Mouse (Mus musculus): ENCODE measurements around the gene Vmn1r138.
"Not testable (repeated sequence)": the region's sequence is repeated elsewhere in the genome, so short reads cannot be mapped to it uniquely, and the experiment has no call there.

DNA sequence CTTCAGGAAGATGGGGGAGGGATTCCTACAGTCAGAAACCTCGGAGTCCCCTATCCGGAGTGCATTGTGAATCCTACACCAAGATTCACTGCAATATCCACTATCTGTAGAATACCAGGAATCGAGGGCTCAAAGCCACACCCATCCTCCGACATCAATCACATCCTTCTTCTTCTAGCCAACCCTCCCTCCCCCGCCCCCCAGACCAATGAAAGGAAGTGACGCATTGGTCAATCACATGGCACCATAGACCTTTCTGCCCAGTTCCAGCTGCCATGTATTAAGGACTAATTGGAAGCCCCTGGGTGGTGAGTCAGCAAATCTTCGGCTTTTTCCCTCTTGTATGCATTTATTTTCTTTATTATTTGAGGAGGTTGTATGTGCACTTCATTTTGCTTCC, 40.1 kb upstream of the Vmn1r138 start, which contains the start of gene Vmn1r139:
- TF ChIP-seq EP300, CTCF (IDR thresholded peaks at IDR 0.05; ENCODE audit: low read depth): not testable (repeated sequence)

All from heart, postnatal 0 days (tissue).